Mouse (Mus musculus) small intestine, adult 2 months (tissue): ENCODE data around the gene Gm49340.

Source experiments
- CTCF ChIP-seq: fragments of 200-500 bp; IDR thresholded peaks from 2 replicates; pipeline ENCODE4 v1.5.1; 2012; ENCODE audit warnings: low read depth, mild to moderate bottlenecking, control low read depth, inconsistent platforms, low read length, moderate library complexity, mixed read lengths; ENCODE audit not compliant: insufficient replicate concordance, insufficient read length; ENCODE audit errors: extremely low read depth
- POLR2A ChIP-seq: fragments of 200-500 bp; IDR thresholded peaks from 2 replicates; pipeline ENCODE4 v1.6.1; 2012; ENCODE audit warnings: low read depth, mild to moderate bottlenecking, control low read depth, inconsistent platforms, low read length, moderate library complexity

- TF ChIP-seq CTCF (no peak), POLR2A (no peak)
Observed at GRCm38 (mm10) chr11:73323906-73324830, 5.4 kb upstream of the Gm49340 start.
